Mouse (Mus musculus): ENCODE measurements around the gene Hint1. TPM values are rescaled to one million over a fixed set of nuclear protein-coding genes. Genes with fewer than 3 reads are reported as not detected.

The Hint1 gene
- polyA plus RNA-seq, 1 experiment from 2014 or later = 851 TPM

Other genes starting within 250 kb of the Hint1 start
- 70.6 and 72.5 TPM in 2 replicates for gene Cdc42se2, start 78.7 kb upstream of the Hint1 start, polyA plus RNA-seq (2015; fragmentation: Nextera tagmentation; extraction: Ambion mirVana)
- 8.9 and 9.4 TPM in 2 replicates for gene Lyrm7, start 5.5 kb upstream of the Hint1 start, polyA plus RNA-seq (2015; fragmentation: Nextera tagmentation; extraction: Ambion mirVana)
- 308 and 352 TPM in 2 replicates for gene Gpx3, start 36.1 kb downstream of the Hint1 start, polyA plus RNA-seq (2015; fragmentation: Nextera tagmentation; extraction: Ambion mirVana)
- gene Tnip1, start 96.5 kb downstream of the Hint1 start, polyA plus RNA-seq (2015; fragmentation: Nextera tagmentation; extraction: Ambion mirVana) = 22.7 and 24.5 TPM in 2 replicates
- 261 and 262 TPM in 2 replicates for gene Anxa6, start 167.1 kb downstream of the Hint1 start, polyA plus RNA-seq (2015; fragmentation: Nextera tagmentation; extraction: Ambion mirVana)
- gene Ccdc69, start 211.7 kb downstream of the Hint1 start, polyA plus RNA-seq (2015; fragmentation: Nextera tagmentation; extraction: Ambion mirVana) = 2.0 and 2.6 TPM in 2 replicates
- gene Gm2a, start 231.7 kb downstream of the Hint1 start, polyA plus RNA-seq (2015; fragmentation: Nextera tagmentation; extraction: Ambion mirVana) = 19.3 and 20.9 TPM in 2 replicates

Measured in intestine, embryonic 15.5 days (tissue).